Mouse (Mus musculus) A20 (cell line): ENCODE data around the gene Fto.

Source experiments
- DNase-seq: peaks from one replicate; pipeline ENCODE4 v3.0.0-alpha.2; 2011; ENCODE audit warnings: low read depth, low spot score

Fto gene

DNA sequence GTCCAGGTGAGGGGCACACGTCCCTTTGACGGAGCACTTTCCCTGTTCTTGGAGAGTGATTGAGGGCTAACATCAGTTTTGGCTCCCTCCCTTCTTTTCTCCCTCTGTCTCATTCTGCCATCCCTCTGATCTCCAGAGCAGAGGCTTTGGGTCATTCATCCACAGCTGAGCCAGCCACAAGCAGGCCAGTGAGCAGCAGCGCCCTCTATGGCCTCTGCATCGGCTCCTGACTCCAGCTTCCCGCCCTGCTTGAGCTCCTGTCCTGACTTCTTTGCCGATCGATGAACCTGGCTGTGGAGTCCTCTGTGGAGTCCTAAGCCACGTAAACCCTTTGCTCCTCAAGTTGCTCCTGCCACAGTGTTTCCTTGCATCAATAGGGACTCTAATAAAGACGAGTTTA, 10.9 kb downstream of the Fto start:
- no peak for DNase-seq

DNA sequence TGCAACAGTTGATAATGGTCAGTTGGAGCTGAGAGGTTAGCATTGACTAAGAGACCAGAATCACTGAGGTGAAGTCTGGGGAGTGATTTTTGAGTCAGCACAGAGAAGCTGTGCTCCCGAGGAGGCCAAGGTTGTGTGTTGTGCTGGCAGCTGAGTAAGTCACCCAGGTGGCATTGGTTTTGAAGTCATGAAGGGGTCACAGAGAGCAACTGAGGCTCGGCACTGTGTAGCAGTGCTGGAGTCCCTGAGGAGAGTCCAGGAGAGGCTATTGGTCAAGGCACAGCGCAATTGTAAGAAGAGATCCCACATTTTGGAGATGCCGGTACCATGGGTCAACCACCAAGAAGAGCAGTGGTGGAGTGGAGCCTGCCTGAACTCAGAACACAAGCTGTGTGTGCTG, 11.6 kb downstream of the Fto start:
- no peak for DNase-seq

DNA sequence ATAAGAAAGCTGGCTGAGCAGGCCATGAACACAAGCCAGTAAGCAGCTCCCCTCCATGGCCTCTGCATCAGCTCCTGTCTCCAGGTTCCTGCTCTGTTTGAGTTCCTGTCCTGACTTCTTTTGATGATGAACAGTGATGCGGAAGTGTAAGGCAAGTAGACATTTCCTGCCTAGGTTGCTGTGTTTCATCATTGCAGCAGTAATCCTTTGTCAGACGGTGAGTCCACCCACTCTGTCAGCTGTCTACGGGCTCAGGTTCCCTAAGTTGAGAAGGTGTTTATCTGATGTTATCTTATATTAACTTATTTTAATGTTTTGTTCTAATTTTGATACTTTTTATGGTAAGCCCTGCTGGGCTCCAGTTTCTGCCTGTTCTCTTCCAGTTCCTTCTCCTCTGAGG, 12.7 kb downstream of the Fto start:
- no peak for DNase-seq

DNA sequence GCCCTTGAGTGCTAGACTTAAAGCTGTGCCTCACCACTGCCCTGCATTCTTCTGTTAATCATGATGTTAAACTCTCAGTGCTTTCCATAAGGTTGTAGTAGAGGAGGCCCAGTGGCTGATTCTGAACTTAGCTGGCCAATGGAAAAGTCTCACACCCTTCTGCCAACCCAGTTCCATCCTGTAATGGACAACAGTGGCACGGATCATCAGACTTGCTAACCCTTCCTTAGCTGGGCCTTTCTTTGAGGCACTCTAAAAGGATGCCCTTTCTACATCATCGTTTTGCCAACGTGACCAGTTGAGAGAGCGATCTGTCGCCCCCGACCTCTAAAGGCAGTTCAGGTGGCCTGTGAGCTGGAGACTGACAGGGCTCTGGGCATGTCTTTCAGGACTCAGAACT, 13.6 kb downstream of the Fto start:
- no peak for DNase-seq

DNA sequence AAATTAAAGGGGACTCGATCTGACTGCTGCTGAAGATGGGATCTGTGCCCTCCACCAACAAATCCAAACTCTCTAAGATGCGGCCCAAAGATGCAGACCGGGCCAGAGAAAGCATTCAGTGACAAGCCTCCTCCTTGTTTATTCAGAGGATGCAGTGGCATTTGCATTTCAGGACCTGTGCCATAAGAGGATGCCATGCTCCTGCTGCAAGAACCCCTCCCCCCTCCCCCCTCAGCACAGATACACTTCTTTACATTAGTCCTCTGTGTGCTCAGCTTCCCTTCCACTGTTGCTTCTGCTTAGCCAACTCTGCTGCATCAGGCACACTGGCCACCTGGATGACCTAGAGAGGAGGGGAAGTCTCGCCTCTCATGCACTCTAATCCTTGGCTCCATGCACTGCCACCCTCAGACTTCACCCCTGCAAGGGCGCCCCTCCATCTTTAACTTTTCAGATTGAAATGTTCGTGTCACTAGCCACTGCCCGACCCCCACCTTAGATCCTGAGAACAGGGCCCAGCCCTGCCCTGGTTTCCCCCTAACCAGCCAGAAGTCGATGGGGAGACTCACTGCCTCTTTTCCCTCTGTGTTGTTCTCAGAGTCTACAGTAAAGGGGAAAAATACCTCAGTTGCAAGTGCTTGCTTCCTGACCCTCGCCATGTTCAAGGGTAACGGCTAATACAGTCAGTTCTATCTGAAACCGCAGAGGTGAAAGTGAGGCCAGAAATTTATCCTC, 14.3 kb downstream of the Fto start:
- DNase-seq = no peak

DNA sequence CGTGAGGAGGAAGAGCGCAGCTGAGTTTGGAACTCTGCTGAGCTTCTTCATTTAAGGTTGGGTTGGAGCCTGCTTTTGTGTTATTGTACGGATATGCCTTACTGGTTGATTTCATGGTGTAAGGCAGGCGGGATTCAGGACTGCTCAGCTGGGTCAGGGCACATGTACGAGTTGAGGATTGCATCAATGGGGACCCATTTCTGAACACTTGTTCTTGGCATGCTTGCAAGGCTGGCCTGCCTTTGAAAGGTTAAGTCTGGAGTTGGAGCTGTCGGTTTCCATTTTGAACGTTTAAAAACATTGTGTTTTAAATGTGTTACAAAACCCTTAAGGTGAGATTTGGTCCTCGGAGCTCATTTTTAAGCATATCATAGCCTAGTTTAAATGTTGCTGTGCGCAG, 15.7 kb downstream of the Fto start:
- no peak for DNase-seq

DNA sequence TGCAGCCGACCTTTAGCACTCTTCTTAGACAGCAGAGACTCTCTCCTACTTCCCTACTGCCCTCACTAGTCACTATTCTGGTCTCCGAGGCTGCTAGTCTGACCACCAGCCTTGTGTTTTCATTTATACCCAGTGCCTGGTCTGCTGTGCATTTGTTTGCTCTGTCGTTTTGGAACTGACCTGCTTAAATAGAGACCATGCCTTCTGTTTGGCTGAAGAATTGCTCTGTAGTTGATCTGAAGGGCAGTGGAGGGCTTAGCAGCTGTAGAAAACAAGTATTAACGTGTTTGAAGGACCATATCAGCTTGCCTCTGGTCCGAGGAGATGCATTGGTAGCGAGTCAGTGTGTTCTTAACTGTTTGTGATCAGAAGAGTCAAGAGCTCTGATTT, 16.1 kb downstream of the Fto start:
- no peak for DNase-seq

DNA sequence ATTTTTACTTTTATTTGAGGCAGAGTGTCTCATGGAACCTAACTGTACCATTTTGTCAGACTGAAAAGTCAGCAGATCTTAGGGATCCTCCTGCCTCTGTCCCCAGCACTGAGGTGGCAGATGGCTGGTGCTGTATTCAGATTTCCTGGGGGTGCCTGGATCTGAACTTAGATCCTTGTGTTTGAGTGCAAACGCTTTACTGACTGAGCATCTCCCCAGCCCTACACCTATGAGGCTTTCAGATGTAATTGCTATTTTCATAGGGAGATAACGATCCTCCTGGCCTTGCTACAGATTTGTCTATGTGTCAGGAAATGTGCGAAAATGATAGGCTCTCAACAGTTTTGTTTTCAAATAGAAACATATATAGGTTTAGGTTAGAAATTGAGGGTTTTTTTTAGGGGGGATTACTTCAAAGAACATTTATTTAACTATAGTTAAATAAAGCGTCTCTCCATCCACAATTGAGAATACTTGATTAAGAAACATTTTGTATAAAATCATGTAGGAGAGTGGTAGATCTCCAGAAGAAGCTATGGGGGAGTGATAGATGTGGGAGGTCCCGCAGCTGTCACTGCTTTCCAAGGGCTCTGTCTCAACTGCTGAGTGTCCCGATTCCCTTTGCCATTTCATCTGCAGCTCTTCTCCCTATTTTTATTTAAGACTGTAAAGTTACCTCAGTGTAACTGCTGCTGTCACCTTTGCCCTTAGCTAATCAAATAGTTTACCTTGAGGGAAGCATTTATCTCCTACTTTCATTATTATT, 25.2 kb downstream of the Fto start:
- no peak for DNase-seq

DNA sequence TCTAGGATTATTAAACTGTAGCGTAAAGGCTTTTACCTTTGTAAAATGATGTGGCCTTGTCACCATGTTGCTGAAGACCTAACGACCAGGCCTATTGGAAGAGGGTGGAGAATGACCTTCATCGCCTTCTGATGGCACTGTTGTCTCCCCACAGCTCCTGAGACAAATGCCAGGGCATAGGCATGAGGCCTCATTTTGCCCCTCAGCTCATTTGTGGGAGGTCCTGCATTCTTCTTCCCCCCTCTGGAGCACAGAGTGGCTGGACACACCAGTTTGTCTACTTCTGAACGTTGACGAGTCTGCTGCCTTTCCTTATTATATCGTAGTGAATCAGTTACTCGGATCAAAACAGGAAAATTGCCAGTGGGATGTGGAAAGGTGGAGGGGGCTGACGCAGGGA, 26.3 kb downstream of the Fto start:
- DNase-seq = no peak

DNA sequence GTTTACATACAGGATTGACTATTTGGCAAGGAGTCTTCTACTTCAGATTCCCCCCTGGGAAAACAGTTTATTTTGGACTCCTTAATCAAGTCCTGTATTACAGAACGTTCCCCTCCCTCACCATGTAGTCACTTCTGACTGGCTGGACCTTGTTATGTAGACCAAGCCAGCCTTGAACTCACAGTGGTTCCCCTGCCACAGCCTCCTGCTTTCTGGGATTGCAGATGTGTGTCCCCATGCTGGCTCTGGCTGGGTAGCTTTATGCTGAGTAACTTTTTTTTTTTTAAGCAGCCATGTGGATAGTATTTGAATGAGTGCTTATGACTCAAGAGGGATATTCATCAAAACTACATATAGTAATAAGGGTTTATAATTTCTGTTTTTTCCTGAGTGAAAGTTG, 27.4 kb downstream of the Fto start:
- DNase-seq = no peak

DNA sequence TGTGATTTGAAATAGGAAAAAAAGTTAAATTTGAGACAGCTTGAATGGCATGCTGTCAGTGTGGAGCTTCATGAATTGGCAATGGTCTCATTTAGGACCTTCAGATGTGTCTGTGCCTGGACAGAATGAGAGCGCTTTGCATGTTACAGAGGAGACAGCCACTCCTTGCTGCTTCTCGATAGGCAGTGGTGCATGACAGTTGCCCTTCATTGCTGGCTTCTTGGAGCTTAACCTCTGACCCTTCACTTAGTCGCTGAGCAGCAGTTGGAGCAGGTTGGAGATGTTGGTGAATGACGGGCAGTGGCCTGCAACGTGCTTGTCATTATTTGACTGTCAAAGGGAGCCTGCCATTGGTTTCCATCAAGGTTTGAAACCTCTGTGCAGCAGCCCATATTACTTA, 28.9 kb downstream of the Fto start:
- DNase-seq = peak; percentile 10

DNA sequence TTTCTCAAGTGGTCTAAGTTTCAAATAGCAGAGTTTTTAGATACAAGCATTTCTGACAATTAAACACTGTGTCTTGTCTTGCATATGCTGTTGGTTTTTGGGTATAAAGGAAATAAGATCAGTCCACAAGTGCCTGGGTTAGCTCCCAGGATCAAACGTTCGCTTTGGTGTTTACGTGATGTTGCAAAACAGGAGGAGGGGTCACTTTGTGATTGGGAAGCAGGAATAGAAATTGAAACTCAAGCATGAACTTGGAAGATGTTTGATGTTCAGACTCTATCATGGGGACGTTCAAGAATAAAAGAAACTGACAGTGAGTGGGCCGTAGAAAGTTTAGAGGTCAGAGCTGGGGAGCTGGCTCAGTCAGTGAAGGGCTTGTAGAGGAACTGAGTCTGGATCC, 29.5 kb downstream of the Fto start:
- no peak for DNase-seq

DNA sequence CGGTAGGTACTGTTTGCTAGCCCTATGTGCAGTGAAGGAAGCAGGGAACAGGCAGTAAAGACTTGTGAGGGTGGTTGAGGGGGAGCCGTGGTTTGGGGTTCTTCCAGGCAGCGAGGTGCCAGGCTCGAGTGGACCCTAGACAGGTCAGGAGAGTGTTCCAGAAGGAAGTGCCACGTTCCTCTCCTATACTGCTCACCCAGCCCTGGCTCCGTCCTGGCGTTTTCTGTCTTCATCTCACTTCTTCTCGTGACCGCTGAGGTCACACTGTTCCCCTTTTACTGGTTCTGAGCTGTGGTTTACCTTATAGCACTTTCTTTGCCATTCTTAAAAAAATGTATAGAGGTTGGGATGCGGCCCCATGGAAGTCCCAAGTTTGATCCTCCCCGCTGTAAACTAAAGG, 31.3 kb downstream of the Fto start:
- DNase-seq = no peak

DNA sequence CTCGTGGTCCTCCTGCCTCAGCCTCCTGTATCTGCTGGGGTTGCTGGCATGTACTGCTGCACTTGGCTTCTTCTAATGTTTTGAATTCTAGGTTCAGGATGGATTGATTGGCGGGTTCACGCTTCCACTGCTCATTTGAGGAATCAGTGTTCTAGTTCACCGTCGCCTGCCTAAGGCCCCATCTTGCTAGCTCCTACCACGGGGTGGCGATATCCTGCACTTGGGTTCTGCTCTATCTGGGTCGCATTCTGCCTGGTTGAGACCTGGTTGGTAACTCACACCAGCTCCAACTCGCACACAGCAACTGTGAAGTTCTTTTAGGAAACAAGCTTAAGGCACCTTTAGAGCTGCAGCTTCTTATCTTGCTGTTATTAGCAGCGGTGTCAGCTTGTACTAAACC, 33.8 kb downstream of the Fto start:
- DNase-seq = no peak

DNA sequence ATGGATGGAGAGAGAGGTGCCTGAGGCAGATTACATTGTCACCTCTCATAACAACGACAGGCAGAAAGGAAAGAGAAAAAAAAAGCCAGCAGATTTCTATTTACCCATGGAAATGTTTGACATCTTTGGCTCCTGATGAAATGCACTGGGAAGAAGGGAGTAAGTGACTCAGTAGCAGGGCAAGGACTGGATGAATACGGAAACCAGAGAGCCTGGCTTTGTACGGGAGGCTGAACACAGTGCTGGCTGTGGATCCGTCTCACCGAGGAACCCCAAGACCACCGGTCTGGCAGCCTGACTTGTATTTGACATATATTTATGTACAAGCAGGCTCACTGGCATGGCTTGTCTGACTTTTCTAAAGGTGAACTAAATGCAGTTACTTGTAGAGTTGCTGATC, 34.3 kb downstream of the Fto start:
- DNase-seq = no peak

DNA sequence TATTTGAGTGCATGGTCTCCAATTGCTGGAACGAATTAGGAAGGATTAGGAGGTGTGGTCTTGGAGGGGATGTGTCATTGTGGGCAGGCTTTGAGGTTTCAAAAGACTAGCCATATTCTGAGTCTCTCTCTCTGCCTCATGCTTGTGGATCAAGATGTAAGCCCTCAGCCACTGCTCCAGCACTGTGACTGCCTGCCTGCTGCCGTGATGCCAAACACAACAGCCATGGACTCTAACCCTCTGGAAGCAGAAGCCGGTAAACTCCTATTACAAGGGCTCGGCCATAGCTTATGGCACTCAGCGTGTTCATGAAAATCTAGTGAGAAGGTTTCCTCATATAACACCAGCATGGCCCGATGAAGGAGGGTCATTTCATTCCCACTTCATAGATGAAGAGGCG, 36.5 kb downstream of the Fto start:
- no peak for DNase-seq

DNA sequence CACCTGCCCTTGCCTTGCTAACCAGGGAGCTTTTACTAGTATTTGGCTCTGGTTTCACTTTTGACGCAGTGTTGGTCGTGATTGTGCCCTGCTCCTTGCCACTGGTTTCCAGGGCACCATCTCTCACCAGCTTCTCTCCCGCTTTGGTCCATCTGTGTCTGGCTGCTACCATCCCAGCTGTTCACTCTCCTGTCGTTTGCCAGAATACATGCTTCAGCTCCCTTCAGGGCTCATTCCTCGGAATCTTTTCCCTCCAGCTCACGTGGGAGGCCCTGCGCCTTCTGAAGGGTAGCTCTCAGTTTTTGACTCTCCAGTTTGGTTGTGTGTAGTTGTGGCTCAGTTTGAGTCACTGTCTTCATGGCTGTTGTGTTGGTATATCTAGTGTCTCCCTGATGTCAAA, 37.3 kb downstream of the Fto start:
- no peak for DNase-seq

DNA sequence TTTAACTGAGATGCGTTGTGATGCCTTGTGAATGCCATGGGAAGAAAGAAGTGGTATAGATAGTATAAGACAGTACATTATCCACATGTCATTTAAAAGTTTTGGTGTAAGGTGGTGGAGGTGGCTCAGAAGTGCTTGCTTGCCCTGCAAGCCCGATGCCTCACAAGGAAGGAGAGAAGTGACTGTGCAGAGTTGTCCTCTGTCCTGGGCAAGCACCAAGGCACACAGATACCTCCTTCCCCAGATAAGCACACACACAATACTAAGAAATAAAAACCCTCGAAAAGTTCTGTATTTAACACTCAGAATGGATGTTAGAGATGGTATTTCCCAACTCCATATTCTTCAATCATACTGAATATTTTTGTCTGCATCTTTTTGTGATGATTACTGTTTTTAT, 39.3 kb downstream of the Fto start:
- DNase-seq = no peak

DNA sequence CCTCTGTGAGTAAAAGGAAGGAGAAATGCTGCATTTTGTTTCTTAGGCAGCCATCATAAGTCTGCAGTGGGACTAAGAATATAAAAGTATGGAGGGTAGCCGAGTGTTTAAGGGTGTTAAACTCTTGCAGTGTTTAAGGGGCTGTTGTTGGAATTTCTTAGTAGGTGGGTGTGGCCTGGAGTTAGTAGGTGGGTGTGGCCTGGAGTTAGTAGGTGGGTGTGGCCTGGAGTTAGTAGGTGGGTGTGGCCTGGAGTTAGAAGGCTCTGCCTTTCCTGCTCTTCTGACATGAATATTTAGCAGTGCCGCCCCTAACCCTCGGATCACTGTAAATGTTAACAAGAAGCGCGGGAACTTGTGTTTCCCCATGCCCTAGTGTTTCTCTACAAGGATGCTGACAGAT, 39.7 kb downstream of the Fto start:
- no peak for DNase-seq

DNA sequence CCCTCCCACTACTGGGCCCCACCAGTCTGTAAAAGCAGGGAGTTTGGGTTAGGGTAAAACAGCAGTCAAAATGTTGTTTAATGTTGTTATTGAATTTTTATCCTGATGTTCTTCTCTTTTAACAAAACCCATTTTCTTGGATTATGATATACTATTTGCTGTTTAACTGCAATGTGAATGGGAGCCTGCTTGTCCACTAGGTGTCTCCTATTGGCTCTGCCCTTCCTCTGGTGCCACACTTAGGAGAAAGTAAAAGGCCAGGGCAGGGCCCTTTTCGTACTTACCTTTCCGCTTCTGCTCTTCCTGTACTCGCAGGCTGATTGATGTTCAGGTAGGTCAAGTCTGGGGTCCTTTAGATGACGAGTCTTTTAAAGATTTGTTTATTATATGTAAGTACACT, 40.6 kb downstream of the Fto start:
- peak; percentile 25 for DNase-seq

DNA sequence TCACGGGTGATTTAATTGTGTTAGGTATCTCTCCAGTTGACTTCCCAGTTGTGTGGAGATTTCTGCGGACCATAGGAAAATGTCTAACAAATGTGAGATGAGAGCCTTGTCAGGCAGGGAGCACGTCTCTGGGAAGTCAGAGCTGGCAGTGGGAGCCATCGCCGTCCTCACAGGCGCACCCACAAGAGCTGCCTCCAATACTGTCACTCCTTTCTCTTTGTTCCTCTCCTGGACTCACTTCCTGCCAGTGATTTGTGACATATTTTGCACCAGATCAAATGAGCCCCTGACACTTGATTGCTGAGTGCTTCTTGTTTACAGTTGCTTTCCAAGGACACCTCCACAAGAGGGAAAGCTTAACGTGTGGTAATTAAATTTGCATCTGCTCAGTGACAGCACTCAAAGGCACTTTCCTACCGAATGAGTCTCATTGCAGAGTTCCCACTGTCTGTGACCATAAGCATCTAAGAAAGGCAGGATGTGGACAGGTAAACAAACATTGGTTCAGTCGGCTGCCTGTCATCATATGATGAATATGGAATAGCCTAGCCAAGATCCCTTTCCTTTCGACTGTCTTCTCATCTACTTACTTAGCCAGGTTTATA, 42.1 kb downstream of the Fto start:
- DNase-seq = no peak

DNA sequence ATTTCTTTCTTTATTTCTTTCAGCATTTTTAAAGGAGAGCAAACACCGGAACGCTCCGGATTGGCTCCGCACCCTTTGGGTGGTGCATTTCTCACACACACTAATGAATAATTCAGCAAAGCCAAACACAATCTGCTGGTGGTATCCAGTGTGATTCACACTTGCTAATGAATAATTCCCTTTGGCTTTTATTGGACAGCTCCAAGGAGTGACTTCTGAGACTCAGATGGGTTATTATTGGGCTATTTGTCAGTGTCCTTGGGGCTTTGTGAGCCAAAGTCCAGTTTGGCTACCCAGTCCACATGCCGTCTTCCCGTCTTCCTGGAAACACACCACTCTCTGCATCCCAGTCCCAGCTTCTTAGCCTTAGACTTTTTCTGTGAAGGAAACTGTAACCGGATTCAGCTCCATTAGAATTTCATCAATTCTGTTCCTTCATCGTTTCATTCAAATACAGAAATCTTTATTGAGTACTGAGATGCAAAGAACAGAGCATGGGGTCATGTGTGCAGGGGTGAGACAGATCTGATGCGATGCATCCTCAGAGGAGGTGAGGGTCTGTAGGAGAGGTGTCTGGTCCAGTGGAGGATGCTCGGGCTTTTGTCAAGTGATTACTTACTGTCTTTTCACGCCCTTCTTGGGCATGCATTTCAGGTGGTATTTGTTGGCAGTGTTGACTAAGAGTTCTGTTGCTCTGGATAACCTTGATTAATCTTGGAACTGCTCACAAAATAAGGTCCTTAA, 42.8 kb downstream of the Fto start:
- DNase-seq = no peak
